Mouse (Mus musculus) C2C12 (cell line): ENCODE data around the gene Abcc4. TPM values are rescaled to one million over a fixed set of nuclear protein-coding genes. Genes with fewer than 3 reads are reported as not detected.

Source experiments
- H3K27me3 ChIP-seq: one replicate; pipeline ENCODE4 v1.6.1; 2011; ENCODE audit not compliant: control insufficient read depth, insufficient read depth, insufficient read length
- H3K36me3 ChIP-seq: one replicate; pipeline ENCODE4 v1.6.1; 2011; ENCODE audit not compliant: control insufficient read depth, insufficient read depth
- H3K4me3 ChIP-seq: one replicate; pipeline ENCODE4 v1.5.1; 2011; ENCODE audit warnings: mild to moderate bottlenecking, control low read depth; ENCODE audit not compliant: poor library complexity, insufficient read depth, severe bottlenecking
- H3K79me2 ChIP-seq: one replicate; pipeline ENCODE4 v1.6.1; 2011; ENCODE audit not compliant: control insufficient read depth, insufficient read depth
- H3K79me3 ChIP-seq: one replicate; pipeline ENCODE4 v1.6.1; 2011; ENCODE audit warnings: low read depth, control low read depth
- H3ac ChIP-seq: one replicate; pipeline ENCODE3; 2011; ENCODE audit warnings: low read depth; ENCODE audit not compliant: control insufficient read depth, insufficient read length
- CEBPB ChIP-seq: IDR thresholded peaks from one replicate; pipeline ENCODE4 v1.6.1; 2011; ENCODE audit warnings: low read depth, mild to moderate bottlenecking, control low read depth, moderate library complexity
- CTCF ChIP-seq: IDR thresholded peaks from one replicate; pipeline ENCODE4 v1.5.1; 2011; ENCODE audit not compliant: control insufficient read depth, insufficient read depth, insufficient read length
- FOSL1 ChIP-seq: IDR thresholded peaks from one replicate; pipeline ENCODE4 v1.8.0; 2011; ENCODE audit warnings: mild to moderate bottlenecking, low read length; ENCODE audit not compliant: poor library complexity, insufficient read depth, severe bottlenecking
- MAX ChIP-seq: IDR thresholded peaks from one replicate; pipeline ENCODE4 v1.6.1; 2011; ENCODE audit warnings: mild to moderate bottlenecking, control low read depth
- MYOD1 ChIP-seq: IDR thresholded peaks from one replicate; pipeline ENCODE4 v1.6.1; 2011; ENCODE audit warnings: low read depth; ENCODE audit not compliant: control insufficient read depth, insufficient read length
- MYOG ChIP-seq: IDR thresholded peaks from one replicate; pipeline ENCODE4 v1.6.1; 2011; ENCODE audit not compliant: control insufficient read depth, insufficient read length; ENCODE audit errors: extremely low read depth
- USF1 ChIP-seq: IDR thresholded peaks from one replicate; pipeline ENCODE4 v1.6.1; 2011; ENCODE audit warnings: low read depth, mild to moderate bottlenecking, control low read depth, moderate library complexity
- polyA plus RNA-seq: library from polyadenylated mRNA; unstranded; fragments of >200 nt; fragmentation: generic; extraction: Trizol; gene quantifications from one replicate; pipeline ENCODE4 v1.2.1, GENCODE M21; 2012; ENCODE audit warnings: missing spikeins

Gene Abcc4
- polyA plus RNA-seq, 1 experiment, result 9.0 TPM

GRCm38 (mm10) chr14:118572688-118573245 lies 133.3 kb downstream of the Abcc4 start:
- H3K79me3 ChIP-seq, result no peaks in the 10 kb centered on the region
- no peaks in the 10 kb centered on the region for H3K27me3 ChIP-seq
- TF ChIP-seq CTCF (no peak), FOSL1 (no peak), MYOG (no peak), MYOD1 (no peak), USF1 (no peak), MAX (no peak), CEBPB (no peak)
- peaks cover 3% of the 10 kb centered on the region for H3K36me3 ChIP-seq
- no peaks in the 10 kb centered on the region for H3K79me2 ChIP-seq
- H3ac ChIP-seq, result no peak overlapping the region
- no peak overlapping the region for H3K4me3 ChIP-seq

- no peaks in the 10 kb centered on the region for H3K36me3 ChIP-seq
- no peaks in the 10 kb centered on the region for H3K79me3 ChIP-seq
- peaks cover 3% of the 10 kb centered on the region for H3K79me2 ChIP-seq
- no peak overlapping the region for H3ac ChIP-seq
- H3K27me3 ChIP-seq, result no peaks in the 10 kb centered on the region
- H3K4me3 ChIP-seq, result no peak overlapping the region
- TF ChIP-seq CTCF (no peak), MYOD1 (no peak), USF1 (no peak), CEBPB (no peak), MYOG (no peak), MAX (no peak), FOSL1 (no peak)
Measured at GRCm38 (mm10) chr14:118569586-118569985, 136.4 kb downstream of the Abcc4 start.

GRCm38 (mm10) chr14:118568116-118568673 lies 137.8 kb downstream of the Abcc4 start:
- Histone ChIP-seq H3K79me3 (peaks cover 1% of the 10 kb centered on the region), H3K79me2 (peaks cover 9% of the 10 kb centered on the region), H3K36me3 (no peaks in the 10 kb centered on the region), H3K4me3 (no peak overlapping the region), H3K27me3 (no peaks in the 10 kb centered on the region), H3ac (no peak overlapping the region)
- TF ChIP-seq FOSL1 (no peak), MAX (no peak), MYOD1 (no peak), CTCF (no peak), USF1 (no peak), CEBPB (no peak), MYOG (no peak)

GRCm38 (mm10) chr14:118566809-118567208 lies 139.2 kb downstream of the Abcc4 start:
- no peak for TF ChIP-seq CTCF
- no peak for TF ChIP-seq MYOG
- no peak for TF ChIP-seq MYOD1
- TF ChIP-seq FOSL1, result no peak
- TF ChIP-seq MAX, result no peak
- no peak for TF ChIP-seq USF1
- TF ChIP-seq CEBPB, result no peak
- Histone ChIP-seq H3K79me3 (peaks cover 1% of the 10 kb centered on the region), H3ac (peak overlapping the region; percentile 34), H3K36me3 (no peaks in the 10 kb centered on the region), H3K79me2 (peaks cover 9% of the 10 kb centered on the region), H3K27me3 (no peaks in the 10 kb centered on the region), H3K4me3 (no peak overlapping the region)

GRCm38 (mm10) chr14:118566214-118566688 lies 139.8 kb downstream of the Abcc4 start:
- Histone ChIP-seq H3K36me3 (no peaks in the 10 kb centered on the region), H3K79me3 (peaks cover 1% of the 10 kb centered on the region), H3K27me3 (no peaks in the 10 kb centered on the region), H3K4me3 (no peak overlapping the region), H3K79me2 (peaks cover 9% of the 10 kb centered on the region), H3ac (no peak overlapping the region)
- TF ChIP-seq MYOD1, result peak; percentile 90
- no peak for TF ChIP-seq MYOG
- TF ChIP-seq USF1, result no peak
- peak; percentile 79 for TF ChIP-seq MAX
- no peak for TF ChIP-seq CTCF
- TF ChIP-seq FOSL1, result peak; percentile 87

GRCm38 (mm10) chr14:118565696-118566095 lies 140.3 kb downstream of the Abcc4 start:
- H3ac ChIP-seq, result no peak overlapping the region
- no peaks in the 10 kb centered on the region for H3K36me3 ChIP-seq
- no peaks in the 10 kb centered on the region for H3K27me3 ChIP-seq
- no peak overlapping the region for H3K4me3 ChIP-seq
- peaks cover 9% of the 10 kb centered on the region for H3K79me2 ChIP-seq
- H3K79me3 ChIP-seq, result peaks cover 1% of the 10 kb centered on the region
- no peak for TF ChIP-seq CTCF
- TF ChIP-seq MAX, result no peak
- TF ChIP-seq USF1, result no peak
- no peak for TF ChIP-seq CEBPB
- no peak for TF ChIP-seq FOSL1
- TF ChIP-seq MYOD1, result no peak
- TF ChIP-seq MYOG, result no peak
